Mouse (Mus musculus): ENCODE results near the gene Sdk2.

Sdk2 gene

GRCm38 (mm10) chr11:114047887-114048331 lies 18.9 kb downstream of the Sdk2 start:
- DNase-seq (ENCODE audit: low read depth in 1 of 2, low spot score in 2 of 2): no peak

DNA sequence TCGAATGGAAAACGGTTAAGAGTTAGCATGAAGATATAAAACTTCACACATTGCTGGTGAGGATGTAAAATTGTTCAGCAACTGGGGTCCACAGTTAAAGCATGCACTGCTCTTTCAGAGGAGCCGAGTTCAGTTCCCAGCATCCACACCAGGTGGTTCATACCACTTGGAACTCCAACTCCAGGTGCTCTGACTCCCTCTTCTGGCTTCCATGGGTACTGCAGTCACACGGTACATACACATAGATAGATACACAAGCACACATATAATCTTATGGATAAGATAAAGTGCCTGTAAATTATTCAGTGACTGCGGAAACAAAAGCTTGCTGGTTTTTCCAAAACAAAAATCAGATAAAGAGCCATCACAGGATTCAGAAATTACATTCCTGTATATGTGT lies 19.9 kb downstream of the Sdk2 start:
- no peak for DNase-seq (ENCODE audit: low read depth in 1 of 2, low spot score in 2 of 2)

- no peak for DNase-seq (ENCODE audit: low read depth in 1 of 2, low spot score in 2 of 2)
These were observed 22.5 kb downstream of the Sdk2 start for GRCm38 (mm10) chr11:114044373-114044772.

- DNase-seq (ENCODE audit: low read depth in 1 of 2, low spot score in 2 of 2): no peak
These were observed 23.3 kb downstream of the Sdk2 start for GRCm38 (mm10) chr11:114043530-114043929.

GRCm38 (mm10) chr11:114040391-114041035 lies 26.3 kb downstream of the Sdk2 start:
- DNase-seq (ENCODE audit: low read depth in 1 of 2, low spot score in 2 of 2): no peak

GRCm38 (mm10) chr11:114038036-114038435 lies 28.8 kb downstream of the Sdk2 start:
- no peak for DNase-seq (ENCODE audit: low read depth in 1 of 2, low spot score in 2 of 2)

DNA sequence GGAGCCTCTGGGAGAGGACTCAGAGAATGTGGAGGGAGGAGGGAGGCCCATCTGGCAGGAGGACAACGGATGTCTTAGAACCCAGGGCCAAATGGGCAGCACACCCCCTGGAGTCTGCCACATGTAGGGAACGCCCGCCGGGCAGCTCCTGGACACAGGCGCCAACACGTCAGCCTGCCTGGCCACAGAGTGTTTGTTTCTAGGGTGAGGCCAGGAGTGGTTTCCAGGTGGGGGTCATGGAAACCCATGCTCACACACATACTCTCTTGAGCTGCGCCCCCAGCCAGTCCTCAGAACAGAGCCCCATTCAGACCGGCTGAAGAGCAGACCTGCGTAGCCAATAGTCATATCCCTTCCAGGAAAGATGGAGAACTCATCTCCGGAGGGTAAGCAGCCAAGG lies 35.4 kb downstream of the Sdk2 start:
- DNase-seq (ENCODE audit: low read depth in 1 of 2, low spot score in 2 of 2): no peak

GRCm38 (mm10) chr11:114030214-114030613 lies 36.6 kb downstream of the Sdk2 start:
- DNase-seq (ENCODE audit: low read depth in 1 of 2, low spot score in 2 of 2): no peak

GRCm38 (mm10) chr11:114028512-114028911 lies 38.3 kb downstream of the Sdk2 start:
- DNase-seq (ENCODE audit: low read depth in 1 of 2, low spot score in 2 of 2): no peak

GRCm38 (mm10) chr11:114028021-114028420 lies 38.8 kb downstream of the Sdk2 start:
- DNase-seq (ENCODE audit: low read depth in 1 of 2, low spot score in 2 of 2): no peak

- no peak for DNase-seq (ENCODE audit: low read depth in 1 of 2, low spot score in 2 of 2)
These were observed 41.8 kb downstream of the Sdk2 start for GRCm38 (mm10) chr11:114025056-114025455.

GRCm38 (mm10) chr11:114023965-114024364 lies 42.9 kb downstream of the Sdk2 start:
- no peak for DNase-seq (ENCODE audit: low read depth in 1 of 2, low spot score in 2 of 2)

GRCm38 (mm10) chr11:114022166-114022565 lies 44.7 kb downstream of the Sdk2 start:
- DNase-seq (ENCODE audit: low read depth in 1 of 2, low spot score in 2 of 2): no peak

DNA sequence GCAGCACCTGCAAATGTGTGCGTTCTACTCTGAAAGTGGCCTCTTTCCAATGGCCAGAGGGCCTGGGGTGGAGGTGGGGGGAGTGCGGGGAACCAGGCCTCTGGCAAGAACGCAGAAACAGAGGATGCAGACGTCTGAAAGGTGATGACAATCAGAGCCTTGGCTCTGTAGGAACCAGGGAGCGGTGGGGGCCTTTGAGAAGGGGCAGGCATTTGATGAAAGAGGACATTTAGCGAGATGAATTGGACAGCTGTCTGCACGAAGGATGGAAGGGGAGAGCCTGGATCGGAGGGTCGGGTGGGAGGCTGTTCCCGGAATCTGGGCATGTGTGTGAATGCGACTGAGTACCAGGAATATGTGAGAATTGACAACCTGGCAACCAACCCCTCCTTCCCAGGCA lies 47.8 kb downstream of the Sdk2 start:
- no peak for DNase-seq (ENCODE audit: low read depth in 1 of 2, low spot score in 2 of 2)

DNA sequence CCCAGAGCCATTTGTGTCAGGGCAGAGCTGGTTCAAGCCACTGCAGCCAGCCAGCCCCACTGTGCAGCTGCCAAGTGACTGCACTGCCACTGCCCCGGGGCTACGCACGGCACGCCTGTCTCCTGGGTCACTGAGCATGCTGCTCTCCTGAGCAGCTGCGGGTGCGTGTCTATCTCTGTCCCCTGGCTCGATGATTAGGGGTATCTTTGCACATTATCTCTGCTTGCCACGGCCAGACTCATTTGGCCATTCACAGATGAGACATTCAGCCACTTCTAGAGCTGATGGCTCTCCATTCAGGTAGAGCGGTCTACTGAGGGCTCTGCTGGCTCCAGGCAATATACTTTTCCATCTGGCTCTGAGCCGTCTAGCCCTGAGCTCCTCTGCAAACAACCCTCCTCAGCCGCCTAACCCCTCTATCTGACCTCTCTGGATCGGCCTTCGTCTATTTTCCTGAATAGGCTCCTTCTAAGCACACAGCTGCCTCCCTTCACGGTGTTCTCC lies 49.9 kb downstream of the Sdk2 start:
- no peak for DNase-seq (ENCODE audit: low read depth in 1 of 2, low spot score in 2 of 2)

GRCm38 (mm10) chr11:114016108-114016888 lies 50.5 kb downstream of the Sdk2 start:
- no peak for DNase-seq (ENCODE audit: low read depth in 1 of 2, low spot score in 2 of 2)

- DNase-seq (ENCODE audit: low read depth in 1 of 2, low spot score in 2 of 2): no peak
These were observed 55.3 kb downstream of the Sdk2 start for GRCm38 (mm10) chr11:114011523-114011922.

- DNase-seq (ENCODE audit: low read depth in 1 of 2, low spot score in 2 of 2): no peak
These were observed 61.0 kb downstream of the Sdk2 start for GRCm38 (mm10) chr11:114005879-114006278.

GRCm38 (mm10) chr11:114004651-114005050 lies 62.2 kb downstream of the Sdk2 start:
- DNase-seq (ENCODE audit: low read depth in 1 of 2, low spot score in 2 of 2): no peak

DNA sequence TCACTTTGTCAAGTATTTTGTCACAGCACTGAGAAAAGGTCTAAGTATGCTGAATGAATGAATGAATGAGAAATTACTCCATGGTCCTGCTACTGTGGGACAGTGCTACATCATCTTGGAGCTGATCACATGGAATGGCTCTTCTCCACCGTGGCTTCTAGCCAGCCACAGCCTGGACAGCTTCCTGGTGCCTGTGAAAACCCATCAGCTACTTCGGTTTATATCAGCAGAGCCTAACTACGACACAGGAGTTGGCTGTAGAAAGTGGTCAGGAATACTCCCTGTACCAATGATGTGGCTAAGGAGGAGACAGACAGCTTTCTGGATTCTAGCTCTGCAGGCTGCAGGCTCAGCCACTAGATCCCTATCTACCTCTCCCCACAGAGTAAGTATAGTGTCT lies 63.7 kb downstream of the Sdk2 start:
- no peak for DNase-seq (ENCODE audit: low read depth in 1 of 2, low spot score in 2 of 2)

- no peak for DNase-seq (ENCODE audit: low read depth in 1 of 2, low spot score in 2 of 2)
These were observed 66.8 kb downstream of the Sdk2 start for GRCm38 (mm10) chr11:114000051-114000450.

- DNase-seq (ENCODE audit: low read depth in 1 of 2, low spot score in 2 of 2): no peak
These were observed 68.1 kb downstream of the Sdk2 start for GRCm38 (mm10) chr11:113998702-113999101.

All from monocyte, adult 2 months (primary cell).